Mouse (Mus musculus): Measurements from ENCODE around the gene Speg. TPM values are rescaled to one million over a fixed set of nuclear protein-coding genes. Genes with fewer than 3 reads are reported as not detected.
A peak's percentile ranks its signal among the peaks of the same experiment; 100 is the strongest.

Gene Speg
- polyA plus RNA-seq, 1 experiment from 2014 or later = 45.2 TPM

- Histone ChIP-seq H3K9ac (no peak overlapping the region), H3K27me3 (replicated peaks) (peaks cover 41% of the 10 kb centered on the region), H3K4me3 (replicated peaks) (no peak overlapping the region), H3K27ac (no peak overlapping the region), H3K9me3 (no peaks in the 10 kb centered on the region), H3K4me1 (peaks cover 36% of the 10 kb centered on the region), H3K36me3 (0 out of 2 replicates have a peak, but pooled peaks cover 3% of the 10 kb centered on the region), H3K4me2 (no peak overlapping the region)
- no peak for ATAC-seq (ENCODE audit: insufficient read depth, low FRiP score, low read depth)
- WGBS = 87% methylated on average over 27 of the region's 27 CpGs
These were observed 9.5 kb downstream of the Speg start for GRCm38 (mm10) chr1:75384470-75385141.

GRCm38 (mm10) chr1:75385142-75385730 is 10.1 kb downstream of the Speg start:
- Histone ChIP-seq H3K4me1 (peaks cover 36% of the 10 kb centered on the region), H3K4me3 (replicated peaks) (no peak overlapping the region), H3K36me3 (0 out of 2 replicates have a peak, but pooled peaks cover 3% of the 10 kb centered on the region), H3K9me3 (no peaks in the 10 kb centered on the region), H3K4me2 (peak overlapping the region; percentile 23; the same call in 1 of the 2 replicates), H3K9ac (no peak overlapping the region), H3K27me3 (replicated peaks) (peaks cover 41% of the 10 kb centered on the region), H3K27ac (no peak overlapping the region)
- no peak for ATAC-seq (ENCODE audit: insufficient read depth, low FRiP score, low read depth)
- WGBS = 57% methylated on average over 20 of the region's 20 CpGs

- no peak for ATAC-seq (ENCODE audit: insufficient read depth, low FRiP score, low read depth)
- peaks cover 36% of the 10 kb centered on the region for H3K4me1 ChIP-seq
- H3K36me3 ChIP-seq = 0 out of 2 replicates have a peak, but pooled peaks cover 3% of the 10 kb centered on the region
- H3K9ac ChIP-seq = no peak overlapping the region
- H3K4me2 ChIP-seq = no peak overlapping the region
- H3K27me3 ChIP-seq (replicated peaks) = peaks cover 38% of the 10 kb centered on the region
- H3K9me3 ChIP-seq = no peaks in the 10 kb centered on the region
- 42% methylated on average over 4 of the region's 4 CpGs for WGBS
- H3K27ac ChIP-seq = no peak overlapping the region
- H3K4me3 ChIP-seq (replicated peaks) = no peak overlapping the region
These were observed 11.1 kb downstream of the Speg start for GRCm38 (mm10) chr1:75386149-75386548.

- Histone ChIP-seq H3K9ac (no peak overlapping the region), H3K4me1 (peaks cover 26% of the 10 kb centered on the region; the same call in 1 of the 2 replicates)
These were observed 12.4 kb downstream of the Speg start for GRCm38 (mm10) chr1:75387469-75387928.

GRCm38 (mm10) chr1:75387929-75388897 is 13.1 kb downstream of the Speg start:
- Histone ChIP-seq H3K4me2 (peak overlapping the region; percentile 46), H3K4me3 (replicated peaks) (peak overlapping the region; percentile 17), H3K27me3 (replicated peaks) (peaks cover 38% of the 10 kb centered on the region), H3K4me1 (peaks cover 23% of the 10 kb centered on the region; the same call in 1 of the 2 replicates), H3K9ac (no peak overlapping the region), H3K9me3 (no peaks in the 10 kb centered on the region), H3K27ac (no peak overlapping the region), H3K36me3 (0 out of 2 replicates have a peak, but pooled peaks cover 3% of the 10 kb centered on the region)
- no peak for ATAC-seq (ENCODE audit: insufficient read depth, low FRiP score, low read depth)
- WGBS = 25% methylated on average over 94 of the region's 94 CpGs

More at GRCm38 (mm10) chr1:75387469-75387928, 12.4 kb downstream of the Speg start:
- no peak overlapping the region for H3K4me3 ChIP-seq (replicated peaks)
- WGBS = 40% methylated on average over 7 of the region's 7 CpGs
- H3K4me2 ChIP-seq = peak overlapping the region; percentile 46
- ATAC-seq (ENCODE audit: insufficient read depth, low FRiP score, low read depth) = no peak
- no peaks in the 10 kb centered on the region for H3K9me3 ChIP-seq
- H3K36me3 ChIP-seq = 0 out of 2 replicates have a peak, but pooled peaks cover 3% of the 10 kb centered on the region
- H3K27me3 ChIP-seq (replicated peaks) = peaks cover 38% of the 10 kb centered on the region
- H3K27ac ChIP-seq = no peak overlapping the region

GRCm38 (mm10) chr1:75388898-75389515 is 13.9 kb downstream of the Speg start:
- H3K4me3 ChIP-seq (replicated peaks) = no peak overlapping the region
- H3K36me3 ChIP-seq = 0 out of 2 replicates have a peak, but pooled peaks cover 3% of the 10 kb centered on the region
- no peaks in the 10 kb centered on the region for H3K9me3 ChIP-seq
- H3K4me1 ChIP-seq = peaks cover 23% of the 10 kb centered on the region; the same call in 1 of the 2 replicates
- ATAC-seq (ENCODE audit: insufficient read depth, low FRiP score, low read depth) = no peak
- no peak overlapping the region for H3K9ac ChIP-seq
- H3K27me3 ChIP-seq (replicated peaks) = peaks cover 38% of the 10 kb centered on the region
- no peak overlapping the region for H3K27ac ChIP-seq
- H3K4me2 ChIP-seq = peak overlapping the region; percentile 46
- WGBS = 42% methylated on average over 23 of the region's 23 CpGs

- peak; percentile 33; the same call in 1 of the 2 replicates for ATAC-seq (ENCODE audit: insufficient read depth, low FRiP score, low read depth)
These were observed 18.0 kb downstream of the Speg start for GRCm38 (mm10) chr1:75393139-75393538.

GRCm38 (mm10) chr1:75393846-75394245 is 18.7 kb downstream of the Speg start:
- no peak overlapping the region for H3K9ac ChIP-seq
- H3K4me1 ChIP-seq = peaks cover 3% of the 10 kb centered on the region
- ATAC-seq (ENCODE audit: insufficient read depth, low FRiP score, low read depth) = no peak
- no peak overlapping the region for H3K4me3 ChIP-seq (replicated peaks)
- 0 out of 2 replicates have a peak, but pooled peaks cover 4% of the 10 kb centered on the region for H3K36me3 ChIP-seq
- no peaks in the 10 kb centered on the region for H3K9me3 ChIP-seq
- peaks cover 6% of the 10 kb centered on the region; the same call in 1 of the 2 replicates for H3K27me3 ChIP-seq (replicated peaks)
- 92% methylated on average over 3 of the region's 3 CpGs for WGBS
- H3K4me2 ChIP-seq = no peak overlapping the region
- 0 out of 2 replicates have a peak overlapping the region, but pooled peaks have one; percentile 38 for H3K27ac ChIP-seq

More at GRCm38 (mm10) chr1:75393139-75393538, 18.0 kb downstream of the Speg start:
- no peak overlapping the region for H3K4me2 ChIP-seq
- peak overlapping the region; percentile 38 for H3K27ac ChIP-seq
- H3K36me3 ChIP-seq = 0 out of 2 replicates have a peak, but pooled peaks cover 6% of the 10 kb centered on the region
- peaks cover 13% of the 10 kb centered on the region for H3K27me3 ChIP-seq (replicated peaks)
- no peak overlapping the region for H3K9ac ChIP-seq
- H3K4me3 ChIP-seq (replicated peaks) = no peak overlapping the region
- H3K9me3 ChIP-seq = no peaks in the 10 kb centered on the region
- peaks cover 9% of the 10 kb centered on the region; the same call in 1 of the 2 replicates for H3K4me1 ChIP-seq
- 64% methylated on average over 9 of the region's 9 CpGs for WGBS

GRCm38 (mm10) chr1:75398761-75399402 is 23.8 kb downstream of the Speg start:
- peak overlapping the region; percentile 81 for H3K27ac ChIP-seq
- 11% methylated on average over 9 of the region's 9 CpGs for WGBS
- peaks cover 8% of the 10 kb centered on the region for H3K36me3 ChIP-seq
- peaks cover 22% of the 10 kb centered on the region for H3K4me1 ChIP-seq
- H3K9me3 ChIP-seq = no peaks in the 10 kb centered on the region
- ATAC-seq (ENCODE audit: insufficient read depth, low FRiP score, low read depth) = peak; percentile 51; the same call in 1 of the 2 replicates
- no peaks in the 10 kb centered on the region for H3K27me3 ChIP-seq (replicated peaks)
- H3K4me2 ChIP-seq = peak overlapping the region; percentile 50; the same call in 1 of the 2 replicates
- H3K4me3 ChIP-seq (replicated peaks) = no peak overlapping the region
- no peak overlapping the region for H3K9ac ChIP-seq

GRCm38 (mm10) chr1:75399755-75400492 is 24.8 kb downstream of the Speg start:
- Histone ChIP-seq H3K9ac (no peak overlapping the region), H3K4me1 (peaks cover 22% of the 10 kb centered on the region), H3K4me3 (replicated peaks) (peak overlapping the region; percentile 27), H3K36me3 (peaks cover 8% of the 10 kb centered on the region), H3K9me3 (no peaks in the 10 kb centered on the region), H3K4me2 (peak overlapping the region; percentile 50), H3K27ac (peak overlapping the region; percentile 81), H3K27me3 (replicated peaks) (no peaks in the 10 kb centered on the region)
- WGBS = 11% methylated on average over 15 of the region's 15 CpGs
- ATAC-seq (ENCODE audit: insufficient read depth, low FRiP score, low read depth) = peak; percentile 88

Measured in stomach, embryonic 15.5 days (tissue).